Mouse (Mus musculus): Measurements from ENCODE around the gene Retnla.
"Not testable (repeated sequence)": the region's sequence is repeated elsewhere in the genome, so short reads cannot be mapped to it uniquely, and the experiment has no call there.

The Retnla gene

GRCm38 (mm10) chr16:48842266-48842665, at the start of gene Retnla:
Gene Retnla, plus strand, starts transcription at chr16:48842551.
- in situ Hi-C loops (cut with MboI; ENCODE audit: unreplicated experiment in 2 of 2), result no loop called here

GRCm38 (mm10) chr16:48798285-48798684, 44.1 kb upstream of the Retnla start:
- in situ Hi-C loops (cut with MboI; ENCODE audit: unreplicated experiment in 2 of 2), result no loop called here

DNA sequence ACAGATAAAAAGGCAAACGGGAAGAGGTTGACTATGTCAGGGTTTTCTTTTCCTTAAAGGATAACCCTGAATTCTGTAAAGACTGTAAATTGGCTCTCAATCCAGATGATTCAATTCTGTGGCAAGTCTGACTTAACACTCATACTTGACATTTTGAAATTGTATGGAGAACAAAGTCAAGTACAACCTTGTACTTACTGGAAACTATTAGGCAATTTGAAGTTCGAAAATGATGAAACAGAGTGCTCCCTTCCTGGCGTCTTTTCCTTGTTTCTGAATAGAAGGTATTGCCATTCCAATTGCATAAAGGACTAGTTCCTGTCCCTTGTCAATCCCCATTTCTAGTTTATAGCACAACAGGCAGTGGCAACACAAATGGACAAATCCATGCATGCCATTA, 42.9 kb upstream of the Retnla start:
- in situ Hi-C loops (cut with MboI; ENCODE audit: unreplicated experiment in 2 of 2), result no loop called here

- in situ Hi-C loops (cut with MboI; ENCODE audit: unreplicated experiment in 2 of 2), result no loop called here
These were observed 41.4 kb upstream of the Retnla start for GRCm38 (mm10) chr16:48800906-48801305.

DNA sequence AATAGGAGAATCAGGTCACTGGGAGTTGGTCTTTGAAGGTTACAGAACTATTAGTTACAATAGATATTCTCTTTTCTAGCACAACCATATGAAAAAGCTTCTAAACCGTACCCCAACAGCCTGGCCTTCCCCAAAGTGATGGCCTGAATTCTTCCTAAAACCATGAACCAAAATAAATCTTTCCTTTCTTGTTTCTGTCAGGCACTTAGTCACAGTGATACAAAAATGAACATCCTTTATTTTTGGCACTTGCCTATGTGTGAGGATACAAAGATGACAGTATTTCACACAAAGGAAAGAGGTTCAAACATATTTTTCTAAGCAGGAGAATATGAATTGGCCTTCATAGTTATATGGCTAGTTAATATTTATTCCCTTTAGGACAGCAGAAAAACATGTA, 36.9 kb upstream of the Retnla start:
- in situ Hi-C loops (cut with MboI; ENCODE audit: unreplicated experiment in 2 of 2), result no loop called here

GRCm38 (mm10) chr16:48806521-48806920, 35.8 kb upstream of the Retnla start:
- in situ Hi-C loops (cut with MboI; ENCODE audit: unreplicated experiment in 2 of 2), result no loop called here

GRCm38 (mm10) chr16:48809374-48809773, 33.0 kb upstream of the Retnla start:
- in situ Hi-C loops (cut with MboI; ENCODE audit: unreplicated experiment in 2 of 2), result no loop called here

GRCm38 (mm10) chr16:48811881-48812436, 30.4 kb upstream of the Retnla start:
- in situ Hi-C loops (cut with MboI; ENCODE audit: unreplicated experiment in 2 of 2), result no loop called here

DNA sequence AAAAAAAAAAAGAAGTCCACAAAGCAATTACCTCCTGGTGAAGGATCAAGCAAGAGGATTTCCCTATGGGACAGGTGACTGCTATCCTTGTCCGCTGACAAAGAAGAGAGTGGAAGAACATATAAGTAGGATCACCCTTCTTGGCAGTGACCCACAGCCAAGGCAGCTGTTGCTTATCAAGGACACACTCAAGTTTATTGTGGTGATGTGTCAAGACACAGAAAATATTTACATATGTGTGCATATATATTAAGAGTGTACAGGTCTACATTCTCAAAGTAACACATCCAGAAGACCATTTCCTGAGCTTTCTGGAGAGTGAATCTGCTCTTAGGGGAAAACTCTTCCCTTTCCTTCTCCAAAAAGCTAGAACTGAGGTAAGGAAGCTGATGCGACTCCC, 25.7 kb upstream of the Retnla start, which contains the start of gene Retnlb:
TSS of gene Retnlb (plus strand) at position 162 of the 400 bp plus-strand sequence.
- in situ Hi-C loops (cut with MboI; ENCODE audit: unreplicated experiment in 2 of 2), result no loop called here

DNA sequence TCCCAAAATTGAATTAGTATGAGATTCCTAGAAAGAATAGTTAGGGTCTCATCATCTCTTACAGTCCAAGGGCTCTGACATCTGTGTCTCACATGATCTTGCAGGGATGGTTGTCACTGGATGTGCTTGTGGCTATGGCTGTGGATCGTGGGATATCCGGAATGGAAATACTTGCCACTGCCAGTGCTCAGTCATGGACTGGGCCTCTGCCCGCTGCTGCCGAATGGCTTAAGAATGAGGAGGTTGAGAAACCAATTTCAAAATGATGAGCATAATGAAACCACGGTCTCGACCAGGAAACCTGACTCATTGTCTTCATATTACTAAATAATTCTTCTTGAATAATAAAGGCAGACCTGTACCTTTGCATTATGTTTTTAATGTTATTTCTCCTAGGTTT, 23.8 kb upstream of the Retnla start:
- in situ Hi-C loops (cut with MboI; ENCODE audit: unreplicated experiment in 2 of 2), result no loop called here

DNA sequence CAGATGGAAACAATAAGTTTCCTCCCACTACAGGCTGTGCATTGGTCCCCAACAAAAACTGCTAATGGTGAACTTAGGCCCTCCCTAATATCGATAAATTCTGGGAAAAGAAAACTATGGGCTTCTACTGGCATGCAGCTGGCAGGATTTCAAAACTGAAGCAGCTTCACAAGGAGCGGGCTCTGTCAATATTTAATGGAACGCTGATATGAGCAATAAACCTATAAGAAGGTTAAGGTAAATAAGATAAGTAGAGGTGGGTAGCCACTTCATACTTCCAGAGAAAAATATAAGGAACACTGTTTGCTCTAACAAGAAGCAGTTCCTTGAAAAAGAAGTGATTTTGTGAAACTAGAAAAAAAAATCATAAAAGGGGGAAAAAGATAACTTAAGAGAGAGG, 15.9 kb upstream of the Retnla start:
- in situ Hi-C loops (cut with MboI; ENCODE audit: unreplicated experiment in 2 of 2), result no loop called here

GRCm38 (mm10) chr16:48827625-48828024, 14.7 kb upstream of the Retnla start:
- in situ Hi-C loops (cut with MboI; ENCODE audit: unreplicated experiment in 2 of 2), result no loop called here

DNA sequence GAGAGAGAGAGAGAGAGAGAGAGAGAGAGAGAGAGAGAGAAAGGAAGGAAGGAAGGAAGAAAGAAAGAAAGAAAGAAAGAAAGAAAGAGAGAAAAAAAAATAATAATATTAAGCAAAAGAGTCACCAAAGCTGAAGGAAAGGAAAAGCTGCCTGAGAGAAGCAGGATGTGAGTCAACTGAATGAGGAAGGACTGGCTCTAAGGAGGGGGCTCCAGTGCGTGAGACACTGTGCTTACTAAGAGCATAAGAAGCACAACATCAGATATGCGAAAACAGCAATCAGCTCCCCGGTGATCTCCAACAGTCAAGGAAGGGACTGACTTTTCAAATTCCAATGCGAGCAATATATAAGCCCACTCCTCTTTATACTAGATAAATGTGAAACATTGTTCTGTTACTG, 13.3 kb upstream of the Retnla start:
- in situ Hi-C loops (cut with MboI; ENCODE audit: unreplicated experiment in 2 of 2), result no loop called here

GRCm38 (mm10) chr16:48832055-48832454, 10.3 kb upstream of the Retnla start:
- in situ Hi-C loops (cut with MboI; ENCODE audit: unreplicated experiment in 2 of 2), result no loop called here

- in situ Hi-C loops (cut with MboI; ENCODE audit: unreplicated experiment in 2 of 2), result not testable (repeated sequence)
These were observed 8.7 kb upstream of the Retnla start for GRCm38 (mm10) chr16:48833626-48834025.

DNA sequence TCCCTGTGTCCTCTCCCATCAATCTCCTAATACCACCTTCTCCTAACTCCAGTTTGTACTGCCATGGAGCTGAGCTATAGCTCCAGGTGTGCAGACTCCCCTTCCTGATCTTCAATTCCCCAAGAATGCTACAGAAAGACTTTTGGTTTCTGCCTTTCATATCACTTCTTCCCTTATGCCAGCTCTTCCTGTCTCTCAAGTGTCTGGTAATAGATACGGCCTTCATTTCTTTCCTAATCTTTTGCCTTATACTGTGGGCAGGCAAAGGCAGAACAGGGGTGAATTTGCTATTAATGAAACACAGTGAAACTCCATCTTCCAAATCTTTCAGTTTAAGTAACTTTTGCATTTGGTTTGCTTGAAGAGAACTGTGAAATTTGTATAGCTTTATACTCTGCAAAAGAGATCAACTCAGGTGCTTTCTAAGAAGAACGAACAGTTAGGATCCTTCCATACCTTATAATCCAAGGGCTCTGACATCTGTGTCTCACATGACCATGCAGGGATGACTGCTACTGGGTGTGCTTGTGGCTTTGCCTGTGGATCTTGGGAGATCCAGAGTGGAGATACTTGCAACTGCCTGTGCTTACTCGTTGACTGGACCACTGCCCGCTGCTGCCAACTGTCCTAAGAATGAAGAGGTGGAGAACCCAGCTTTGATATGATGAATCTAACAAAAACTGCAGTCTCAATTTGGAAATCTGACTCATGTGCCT, 1.5 kb downstream of the Retnla start:
- in situ Hi-C loops (cut with MboI; ENCODE audit: unreplicated experiment in 2 of 2), result no loop called here

DNA sequence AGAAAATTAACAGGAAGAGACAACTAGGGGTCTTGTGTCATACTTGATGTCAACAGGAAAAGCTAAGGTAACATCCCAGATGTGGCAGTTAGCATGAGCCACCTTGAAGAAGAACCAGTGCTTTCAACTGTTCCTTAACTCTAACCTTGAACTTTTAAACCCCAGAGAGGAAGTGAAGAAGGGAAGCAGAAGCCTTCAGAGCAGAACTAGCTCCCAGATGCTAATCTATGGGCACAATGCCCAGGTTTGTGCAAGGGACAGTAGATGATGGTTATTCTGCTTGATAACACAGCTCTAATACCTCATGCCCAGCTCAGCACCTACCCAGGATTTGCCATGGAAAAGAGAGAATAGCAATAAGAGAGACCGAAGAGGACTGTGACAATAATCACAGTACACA, 22.7 kb downstream of the Retnla start:
- in situ Hi-C loops (cut with MboI; ENCODE audit: unreplicated experiment in 2 of 2), result not testable (repeated sequence)

DNA sequence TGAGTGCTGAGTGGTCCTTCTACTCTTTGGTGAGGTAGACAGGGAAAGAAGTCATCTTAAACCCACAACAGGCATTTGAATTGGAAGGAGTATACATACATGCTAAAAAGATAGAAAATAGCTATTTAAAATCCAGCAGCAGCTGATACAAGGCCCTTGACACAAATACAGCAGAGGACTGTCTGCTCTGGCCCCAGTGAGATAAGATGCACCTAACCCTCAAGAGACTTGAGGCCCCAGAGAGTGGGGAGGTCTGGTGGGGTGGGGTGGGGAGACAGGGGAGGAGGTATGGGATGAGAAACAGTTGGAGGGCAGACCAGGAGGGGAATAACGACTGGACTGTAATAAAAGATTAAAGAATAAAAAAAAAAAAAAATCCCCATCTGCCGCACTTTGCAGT, 25.3 kb downstream of the Retnla start:
- in situ Hi-C loops (cut with MboI; ENCODE audit: unreplicated experiment in 2 of 2), result no loop called here

DNA sequence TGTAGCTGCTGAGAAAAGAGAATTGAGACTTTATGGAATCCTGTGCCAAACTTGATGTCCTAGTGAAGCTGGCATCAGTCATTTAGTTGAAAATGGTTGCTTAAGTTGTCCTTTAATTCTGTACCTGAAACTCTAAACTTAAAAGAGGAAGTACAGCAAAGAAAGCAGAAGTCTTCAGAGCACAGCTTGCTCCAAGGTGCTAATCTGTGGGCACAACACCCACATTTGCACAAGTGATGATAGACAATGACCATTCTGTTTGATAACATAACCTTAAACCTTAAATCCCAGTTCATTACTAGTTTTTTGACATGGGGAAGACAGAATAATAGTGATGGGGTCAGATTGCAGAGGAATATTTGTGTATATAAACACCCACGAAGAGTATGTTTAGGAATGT, 26.3 kb downstream of the Retnla start:
- in situ Hi-C loops (cut with MboI; ENCODE audit: unreplicated experiment in 2 of 2), result no loop called here

DNA sequence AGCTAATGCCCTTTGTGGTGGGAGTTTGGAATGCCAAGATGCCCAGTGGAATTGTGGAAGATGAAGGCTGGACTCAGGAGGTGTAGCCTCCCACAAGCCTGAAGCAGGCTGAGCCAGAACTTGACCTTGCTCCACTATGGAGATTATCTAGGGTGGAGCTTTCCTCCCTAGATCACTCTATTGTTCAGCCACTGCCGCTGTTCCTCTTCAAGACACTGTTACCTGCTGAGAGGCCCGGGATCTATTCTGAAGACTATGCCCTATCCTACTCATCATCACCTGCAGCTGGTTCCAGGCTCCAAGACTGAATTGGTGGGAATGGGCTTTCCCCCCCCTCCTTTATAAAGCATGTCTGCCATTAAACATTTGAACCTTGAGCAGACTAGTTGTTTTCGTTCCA, 27.3 kb downstream of the Retnla start:
- in situ Hi-C loops (cut with MboI; ENCODE audit: unreplicated experiment in 2 of 2), result no loop called here

- in situ Hi-C loops (cut with MboI; ENCODE audit: unreplicated experiment in 2 of 2), result no loop called here
These were observed 29.4 kb downstream of the Retnla start for GRCm38 (mm10) chr16:48871754-48872153.

- in situ Hi-C loops (cut with MboI; ENCODE audit: unreplicated experiment in 2 of 2), result no loop called here
These were observed 30.0 kb downstream of the Retnla start, which contains the start of gene Retnlg for GRCm38 (mm10) chr16:48872321-48872720. Gene Retnlg, plus strand, starts transcription at chr16:48872621.

Measured in v-Abl transformed pro-B cells (cell line).